ENCODE assay signal across 17 mouse cellular contexts in genomic region chr1:137023706-137024105, GRCm38 (mm10).
"Had no signal": no experiment of that assay in that cellular context is flagged by ENCODE, and none has a peak within 500 bp of the region (broad histone marks: within the 10 kb centered on the region; RNA-seq: fewer than 3 reads in every experiment).

No protein-coding gene starts in this region.

- H3K36me3 ChIP-seq: midbrain, embryonic 10.5 days; midbrain, embryonic 12.5 days; neural tube, embryonic 13.5 days; neural tube, embryonic 15.5 days; stomach, embryonic 15.5 days had no signal

- H3K4me1 ChIP-seq: midbrain, embryonic 10.5 days; midbrain, embryonic 12.5 days; neural tube, embryonic 13.5 days; neural tube, embryonic 15.5 days; stomach, embryonic 15.5 days had no signal

- DNase-seq: lung, adult 18-20 months; lung, embryonic 14.5 days; lung, postnatal 10 days; lung, postnatal 4 days; midbrain, embryonic 14.5 days; retina, postnatal 1 day; right cerebral cortex, adult 18-20 months; thymus, adult 2 months; thymus, postnatal 25 days; thymus, postnatal 4 days had no signal

- H3K9me3 ChIP-seq: midbrain, embryonic 10.5 days; midbrain, embryonic 12.5 days; neural tube, embryonic 13.5 days; neural tube, embryonic 15.5 days; stomach, embryonic 15.5 days had no signal

- H3K27ac ChIP-seq: midbrain, embryonic 10.5 days; midbrain, embryonic 12.5 days; neural tube, embryonic 13.5 days; neural tube, embryonic 15.5 days; stomach, embryonic 15.5 days; stomach, postnatal 0 days had no signal

- H3K27me3 ChIP-seq: midbrain, embryonic 12.5 days; neural tube, embryonic 13.5 days; neural tube, embryonic 15.5 days; stomach, embryonic 15.5 days had no signal

- H3K4me3 ChIP-seq: midbrain, embryonic 10.5 days; midbrain, embryonic 12.5 days; myocyte; neural tube, embryonic 13.5 days; neural tube, embryonic 15.5 days; stomach, embryonic 15.5 days had no signal
